Mouse (Mus musculus): ENCODE results near the gene Cul7.

Gene Cul7

GRCm38 (mm10) chr17:46704887-46705835 is 55.0 kb downstream of the Cul7 start, which contains the start of gene Ppp2r5d:
Ppp2r5d (minus strand) TSS chr17:46705111.
- peak; percentile 98 for DNase-seq (ENCODE audit: low spot score)

GRCm38 (mm10) chr17:46706375-46707089 is 56.4 kb downstream of the Cul7 start:
- DNase-seq (ENCODE audit: low spot score): no peak

- peak; percentile 88 for DNase-seq (ENCODE audit: low spot score)
These were observed 60.9 kb downstream of the Cul7 start, which contains the start of gene Pex6 for GRCm38 (mm10) chr17:46710959-46711597. Pex6 (plus strand) TSS chr17:46711463.

DNA sequence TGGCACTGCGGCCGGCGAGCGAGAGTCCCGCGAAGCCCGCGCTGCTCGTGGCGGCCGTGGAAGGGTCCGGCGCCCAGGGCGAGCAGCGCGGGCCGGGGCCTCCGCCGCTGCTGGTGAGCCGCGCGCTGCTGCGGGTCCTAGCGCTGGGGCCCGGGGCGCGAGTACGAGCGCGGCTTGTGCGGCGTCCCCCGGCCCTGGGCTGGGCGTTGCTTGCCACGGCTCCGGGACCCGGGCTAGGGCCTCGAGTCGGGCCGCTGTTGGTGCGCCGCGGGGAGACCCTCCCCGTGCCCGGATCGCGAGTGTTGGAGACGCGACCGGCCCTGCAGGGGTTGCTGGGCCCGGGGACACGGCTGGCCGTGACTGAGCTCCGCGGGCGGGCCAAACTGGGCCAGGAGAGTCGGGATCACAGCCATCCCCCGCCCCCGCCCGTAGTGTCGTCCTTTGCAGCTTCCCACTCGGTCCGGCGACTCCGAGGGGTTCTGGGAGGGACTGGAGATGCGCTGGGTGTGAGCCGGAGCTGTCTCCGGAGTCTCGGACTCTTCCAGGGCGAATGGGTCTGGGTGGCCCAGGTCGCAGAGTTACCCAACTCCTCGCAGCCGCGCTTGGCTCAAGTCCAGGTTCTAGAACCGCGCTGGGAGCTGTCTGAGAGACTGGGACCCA is 61.6 kb downstream of the Cul7 start:
- DNase-seq (ENCODE audit: low spot score): no peak

- no peak for DNase-seq (ENCODE audit: low spot score)
These were observed 62.3 kb downstream of the Cul7 start for GRCm38 (mm10) chr17:46712442-46712841.

DNA sequence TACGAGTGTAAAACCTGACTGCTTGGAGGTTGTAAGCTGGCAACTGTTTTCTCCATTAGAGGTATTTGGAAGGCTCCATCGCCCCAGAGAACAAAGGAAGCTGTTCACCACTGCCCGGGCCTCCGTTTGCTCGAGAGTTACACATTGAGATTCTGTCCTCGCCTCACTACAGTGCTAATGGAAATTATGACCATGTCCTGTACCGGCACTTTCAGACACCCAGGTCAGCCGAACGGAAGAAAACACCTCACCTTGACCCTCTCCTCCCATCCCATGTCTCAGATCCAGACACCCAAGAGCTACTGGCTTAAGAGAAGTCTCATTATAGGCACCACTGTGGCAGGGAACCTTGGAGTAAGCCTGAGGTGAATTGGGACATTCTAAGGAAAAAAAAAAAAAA is 63.7 kb downstream of the Cul7 start:
- no peak for DNase-seq (ENCODE audit: low spot score)
